1 mouse cellular context compared by ENCODE assay signal in the genomic region with DNA sequence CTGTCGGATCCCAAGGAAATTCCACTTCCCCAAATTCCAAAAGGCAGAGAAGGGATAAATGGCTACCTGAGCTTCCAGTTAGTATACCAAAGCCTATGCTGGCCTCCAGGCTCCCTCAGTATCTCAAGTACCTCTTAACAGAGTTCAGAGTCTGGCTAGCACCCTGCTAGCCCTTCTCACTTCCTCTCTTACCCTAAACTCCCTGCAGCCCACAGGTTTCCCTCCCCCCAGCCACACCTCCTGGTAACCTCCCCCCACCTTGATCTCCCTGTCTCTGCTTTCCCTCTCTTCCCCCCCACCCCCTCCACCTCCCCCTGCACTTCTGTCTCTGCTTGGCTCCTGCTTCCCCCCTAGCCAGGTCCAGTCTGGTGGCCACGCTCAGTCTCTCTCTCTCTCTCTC.
A peak's percentile ranks its signal among the peaks of the same experiment; 100 is the strongest.
TF ChIP-seq lines count a peak whose summit lies in the region.

No protein-coding gene starts in this region.

TF ChIP-seq in CH12.LX, 34 proteins besides CTCF, POLR2A, EP300 and RAD21 (continued from another document):
- TF ChIP-seq TCF12 (IDR thresholded peaks at IDR 0.05; ENCODE audit: low read depth, low read length) = peak; percentile 46
- peak; percentile 80 for TF ChIP-seq IRF4 (IDR thresholded peaks at IDR 0.05; ENCODE audit: low read depth, low read length)
